Mouse (Mus musculus) granulocyte monocyte progenitor cell, adult 5-6 weeks (primary cell): ENCODE measurements around the gene Snx22. TPM values are rescaled to one million over a fixed set of nuclear protein-coding genes. Genes with fewer than 3 reads are reported as not detected.

Experiments used
- ATAC-seq: replicated peaks from 2 replicates; pipeline ENCODE4 v1.8.0; 2016; ENCODE audit warnings: mild to moderate bottlenecking, moderate TSS enrichment, inconsistent platforms; ENCODE audit not compliant: poor library complexity, severe bottlenecking
- total RNA-seq, 2 experiments: library from RNA; stranded (forward) in 1 of 2; stranded (reverse) in 1 of 2; fragments of 200-712, 200-1000 nt in 1 of 2; fragments of >200 nt in 1 of 2; fragmentation: Nextera tagmentation in 1 of 2; gene quantifications; 2 replicates each; pipeline ENCODE4 v1.2.3; 2014 to 2017

The Snx22 gene
- total RNA-seq, 2 experiments from 2014 or later = 0.93 TPM; not detected in 1

GRCm38 (mm10) chr9:66072754-66073153 lies 3.2 kb upstream of the Snx22 start:
- peak; percentile 48; the same call in 1 of the 2 replicates for ATAC-seq

- ATAC-seq = no peak
Measured at GRCm38 (mm10) chr9:66070151-66070550, 632 bp upstream of the Snx22 start.

DNA sequence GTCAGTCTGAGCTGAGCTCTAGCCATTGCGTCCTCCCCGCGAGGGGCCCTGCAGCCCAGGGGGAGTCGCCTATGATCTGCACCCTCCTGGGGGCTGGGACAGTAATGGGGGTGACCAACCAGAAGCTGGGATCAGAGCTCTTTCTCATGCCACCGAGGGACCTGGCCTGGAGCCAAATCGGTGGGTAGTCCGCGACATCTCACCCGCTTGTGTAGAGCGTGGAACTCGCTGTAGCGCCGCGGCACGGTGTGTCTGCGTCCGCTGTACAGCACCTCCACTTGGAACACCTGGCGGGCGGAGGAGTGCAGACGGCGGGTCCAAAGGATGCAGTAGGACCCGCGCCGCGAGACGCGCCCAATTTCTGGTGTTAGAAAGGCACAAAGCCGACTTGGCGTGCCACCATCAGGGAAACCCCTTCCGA lies 538 bp downstream of the Snx22 start:
- ATAC-seq = no peak

- ATAC-seq = no peak
Measured at GRCm38 (mm10) chr9:66068056-66068455, 1.5 kb downstream of the Snx22 start.

DNA sequence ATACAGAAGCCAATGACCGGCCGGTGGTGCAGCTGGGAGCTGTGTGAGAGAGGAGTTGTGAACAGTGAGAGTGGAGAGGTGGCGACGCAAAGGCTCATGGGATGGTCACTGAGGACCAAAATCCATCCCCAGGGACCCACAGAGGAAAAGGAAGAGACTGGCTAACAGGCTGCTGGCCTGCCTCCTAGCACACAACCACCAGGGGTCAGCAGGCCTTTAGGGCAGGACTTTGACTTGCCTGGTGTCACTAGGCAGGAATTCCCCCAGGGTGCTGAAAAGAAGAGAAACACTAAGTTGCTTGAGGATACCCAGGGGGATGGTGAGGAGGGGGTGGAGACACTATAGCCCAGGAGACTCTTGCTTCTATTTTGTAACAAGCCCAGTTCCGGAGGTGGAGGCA lies 2.0 kb downstream of the Snx22 start:
- ATAC-seq = peak; percentile 47

DNA sequence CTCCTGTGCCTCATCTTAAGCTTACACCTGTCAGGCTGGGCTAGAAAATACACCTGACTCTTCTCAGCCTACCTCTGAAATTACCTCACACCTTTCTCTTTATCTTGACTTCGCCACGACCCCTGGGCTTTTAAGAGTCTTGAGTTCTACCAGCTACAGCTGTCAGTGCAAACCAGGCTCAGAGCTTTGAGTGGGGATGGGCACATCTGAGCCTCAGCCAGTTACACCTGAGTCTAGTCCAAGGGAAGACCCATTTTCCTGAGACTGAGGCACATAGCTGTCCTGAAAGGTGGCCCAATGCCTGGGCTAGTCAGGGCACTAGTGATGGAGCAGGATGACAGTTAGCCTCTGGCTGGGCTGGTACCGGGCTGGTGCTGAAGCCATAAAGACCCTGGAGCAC lies 2.7 kb downstream of the Snx22 start:
- no peak for ATAC-seq

DNA sequence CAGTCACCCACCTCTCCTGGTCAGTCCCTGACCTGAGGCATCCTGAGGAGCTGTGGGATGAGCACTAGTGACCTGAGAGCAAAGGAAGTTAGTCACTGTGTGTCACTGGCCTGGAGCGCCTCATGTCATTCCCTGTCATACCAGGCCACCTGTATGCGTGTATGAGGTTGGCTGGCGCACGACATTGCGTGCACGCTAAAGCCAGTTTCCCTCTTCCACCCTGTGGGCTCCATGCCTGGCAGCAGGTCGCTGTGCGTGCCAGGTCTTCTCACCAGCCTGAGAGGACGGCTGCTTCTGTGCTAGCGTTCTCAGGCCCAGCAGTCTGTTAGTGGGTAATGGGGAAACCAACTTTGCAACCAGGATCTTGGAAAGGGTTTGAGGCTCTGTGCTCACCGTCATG lies 5.2 kb downstream of the Snx22 start:
- no peak for ATAC-seq

DNA sequence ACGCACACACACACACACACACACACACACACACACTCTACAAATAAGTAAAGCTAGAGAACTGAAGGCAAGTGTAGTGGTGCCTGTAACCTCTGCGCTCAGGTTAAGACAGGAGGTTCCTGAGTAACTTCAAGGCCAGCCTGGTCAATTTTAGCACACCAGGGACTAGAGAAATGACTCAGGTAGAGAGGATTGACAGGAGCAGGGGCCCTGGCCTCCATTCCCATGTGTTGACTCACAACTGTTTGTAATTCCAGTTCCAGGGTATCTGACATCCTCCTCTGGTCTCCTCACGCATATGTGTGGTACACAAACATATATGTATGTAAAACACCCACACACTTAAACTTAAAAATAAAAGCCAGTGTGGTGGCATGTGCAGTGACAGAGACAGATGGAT lies 6.1 kb downstream of the Snx22 start:
- no peak for ATAC-seq

- no peak for ATAC-seq
Measured at GRCm38 (mm10) chr9:66061656-66062055, 7.9 kb downstream of the Snx22 start.

DNA sequence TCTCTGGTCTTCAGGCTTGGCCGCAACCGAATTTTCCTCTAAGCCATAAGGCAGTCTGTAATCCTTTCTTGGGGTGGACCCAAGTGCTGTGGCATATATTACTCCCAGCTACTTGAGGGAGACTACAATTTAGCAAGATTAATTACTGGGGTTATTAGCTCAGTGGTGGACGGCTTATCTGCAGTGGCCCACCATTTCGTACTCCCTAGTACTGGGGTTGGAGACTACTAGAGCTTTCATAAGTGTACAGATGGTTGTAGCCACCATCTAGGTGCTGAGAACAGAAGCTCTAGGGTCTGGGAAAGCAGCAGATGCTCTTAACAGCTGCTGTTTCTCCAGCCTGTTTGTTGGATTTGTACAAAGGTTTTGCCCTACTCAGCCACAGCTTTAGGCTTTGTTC lies 8.5 kb downstream of the Snx22 start:
- no peak for ATAC-seq

DNA sequence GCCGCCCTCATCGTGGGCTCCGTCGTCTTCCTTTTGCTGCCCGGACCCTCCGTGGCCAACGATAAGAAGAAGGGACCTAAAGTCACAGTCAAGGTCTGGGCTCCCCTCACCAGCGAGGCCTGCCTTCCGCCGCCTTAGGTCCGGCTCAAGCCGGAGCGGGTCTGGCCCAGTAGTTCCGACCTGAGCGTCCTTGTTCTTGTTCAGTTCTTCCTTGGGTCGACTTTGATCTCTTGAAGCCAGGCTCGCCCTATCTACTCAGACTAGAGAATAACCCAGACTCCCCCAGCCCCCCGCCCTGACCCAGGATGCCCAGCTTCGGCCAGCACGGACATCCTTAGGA lies 9.2 kb downstream of the Snx22 start:
- ATAC-seq = no peak

DNA sequence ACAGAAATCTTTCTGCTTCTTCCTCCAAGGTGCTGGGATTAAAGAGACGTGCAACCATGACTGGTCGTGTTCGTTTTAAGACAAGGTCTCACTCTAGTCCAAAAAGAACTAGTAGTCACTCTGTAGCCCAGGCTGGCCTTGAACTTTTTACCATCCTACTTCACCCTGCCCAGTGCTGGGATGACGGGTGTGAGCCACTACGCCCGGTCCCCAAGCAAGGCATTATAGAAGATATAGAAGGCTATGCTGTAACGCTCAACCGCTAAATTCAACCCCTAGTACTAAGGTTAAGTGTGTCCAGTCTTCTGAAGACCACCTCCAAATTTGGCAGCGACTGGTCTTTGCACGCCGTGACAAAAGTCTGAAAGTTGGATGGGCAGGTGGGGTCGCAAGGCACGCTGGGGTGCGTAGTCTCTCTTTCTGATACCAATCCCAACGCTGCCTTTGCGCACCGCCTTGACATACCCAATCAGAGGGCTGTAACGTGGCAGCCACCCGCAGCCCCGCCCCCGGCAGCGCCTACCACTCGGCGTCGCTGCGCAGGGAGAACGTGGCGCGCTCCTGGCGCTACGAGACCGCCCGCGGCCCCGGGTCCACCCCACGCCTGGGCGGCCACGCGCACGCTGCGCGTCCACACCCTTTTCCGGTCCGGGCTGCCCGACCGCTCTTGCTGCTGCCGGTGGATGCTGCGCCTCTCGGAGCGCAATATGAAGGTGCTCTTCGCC lies 9.8 kb downstream of the Snx22 start, which contains the start of gene Ppib:
TSS of gene Ppib (plus strand) at position 640 of the 725 bp plus-strand sequence.
- peak; percentile 99 for ATAC-seq

- ATAC-seq = no peak
Measured at GRCm38 (mm10) chr9:66053620-66054019, 15.9 kb downstream of the Snx22 start.

GRCm38 (mm10) chr9:66052731-66053130 lies 16.8 kb downstream of the Snx22 start:
- ATAC-seq = no peak

DNA sequence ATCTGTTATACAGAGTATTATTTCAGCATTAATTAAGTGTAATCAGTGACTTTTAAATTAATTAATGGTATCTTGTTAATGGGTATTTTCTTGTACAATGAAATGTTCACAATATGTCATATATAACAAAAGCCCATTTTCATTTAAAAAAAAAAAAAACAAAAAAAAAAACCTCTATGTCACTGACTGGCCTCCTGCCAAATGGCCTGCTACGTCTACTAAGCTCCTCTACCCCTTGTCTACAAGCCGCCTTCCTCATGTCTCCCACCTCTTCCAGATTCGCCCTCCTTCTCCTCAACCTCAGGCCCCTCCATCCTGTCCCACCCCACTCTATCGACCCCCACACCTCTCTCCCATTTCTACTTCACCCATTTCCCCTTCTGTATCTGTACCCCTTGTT lies 18.0 kb downstream of the Snx22 start:
- no peak for ATAC-seq

GRCm38 (mm10) chr9:66049931-66050601 lies 19.5 kb downstream of the Snx22 start:
- no peak for ATAC-seq

DNA sequence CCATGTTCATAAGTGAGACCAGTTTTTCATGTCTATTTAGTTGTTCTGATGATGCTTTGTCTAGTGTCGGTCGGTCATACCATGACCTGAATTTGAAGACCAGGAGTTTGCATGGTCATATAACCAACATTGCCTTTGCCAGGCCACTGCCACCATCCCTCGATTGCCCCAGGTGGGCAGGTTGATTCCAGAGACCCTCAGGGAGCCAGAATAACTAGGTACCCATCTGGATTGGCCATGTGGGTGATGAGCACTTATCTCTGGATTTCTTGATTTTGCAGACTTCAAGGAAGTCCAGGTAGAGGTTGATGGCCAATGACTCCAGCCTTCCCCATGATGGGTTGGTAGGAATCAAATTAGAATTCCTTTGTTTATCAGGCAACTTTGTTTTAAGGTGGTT lies 26.3 kb downstream of the Snx22 start:
- no peak for ATAC-seq

- no peak for ATAC-seq
Measured at GRCm38 (mm10) chr9:66042331-66042730, 27.2 kb downstream of the Snx22 start.

- ATAC-seq = no peak
Measured at GRCm38 (mm10) chr9:66040801-66041200, 28.7 kb downstream of the Snx22 start.

DNA sequence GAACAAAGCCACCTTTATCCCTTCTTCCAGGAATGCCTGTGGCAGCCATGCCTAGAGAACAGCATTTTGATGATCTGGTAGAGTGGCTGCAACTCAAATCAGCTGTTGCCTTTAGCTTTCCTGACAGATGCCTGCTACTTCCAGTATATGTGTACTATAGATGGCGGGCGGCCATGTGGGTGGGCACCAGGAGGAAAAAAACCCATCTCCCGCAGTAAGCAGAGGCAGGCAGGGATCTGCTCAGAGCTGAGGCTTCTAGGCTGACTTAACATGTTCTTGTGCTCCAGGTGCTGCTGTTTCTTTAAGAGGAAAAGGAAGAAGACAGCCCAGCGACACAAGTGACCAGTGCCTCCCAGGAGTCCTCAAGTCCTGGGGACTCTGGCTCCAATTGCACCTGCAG lies 30.2 kb downstream of the Snx22 start:
- ATAC-seq = no peak

DNA sequence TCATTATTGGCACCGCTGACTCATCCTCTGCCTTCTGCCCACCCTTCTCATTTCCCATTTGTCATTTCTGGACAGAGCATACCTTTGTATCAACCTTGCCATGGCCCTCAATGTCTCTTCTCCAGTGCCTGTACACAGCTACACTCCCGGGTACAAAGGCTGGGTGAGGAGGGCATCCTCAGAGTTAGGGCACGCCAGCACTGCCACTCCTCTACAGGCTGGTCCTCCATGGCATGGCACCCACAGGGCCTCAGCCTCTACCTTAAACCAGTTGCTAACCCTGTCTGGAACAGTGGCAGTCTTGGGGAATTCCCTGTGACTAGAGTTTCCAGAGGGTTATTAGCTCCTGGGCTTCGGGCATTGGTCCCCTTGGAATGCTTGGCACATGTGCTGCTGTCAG lies 30.9 kb downstream of the Snx22 start:
- no peak for ATAC-seq

DNA sequence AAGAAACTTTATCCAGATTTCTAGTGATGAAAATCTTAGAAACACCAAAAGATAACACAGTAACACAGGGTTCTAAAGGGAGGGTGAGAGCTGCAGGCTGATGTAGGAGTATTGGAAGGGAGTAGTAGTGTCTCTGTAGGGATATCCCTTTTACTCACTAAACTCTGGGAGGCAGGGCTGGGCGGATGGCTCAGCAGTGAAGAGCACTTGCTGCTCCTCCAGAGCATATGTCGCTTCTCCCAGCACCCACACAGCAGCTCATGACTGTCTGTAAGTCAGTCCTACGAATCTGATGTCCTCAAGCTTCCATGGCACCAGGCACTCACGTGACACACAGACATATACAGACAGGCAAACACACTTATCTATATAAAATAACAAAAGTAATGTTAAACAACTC lies 31.4 kb downstream of the Snx22 start:
- ATAC-seq = no peak
